Mouse (Mus musculus) liver, embryonic 14.5 days (tissue): ENCODE results near the gene Ugt1a6a. TPM values are rescaled to one million over a fixed set of nuclear protein-coding genes. Genes with fewer than 3 reads are reported as not detected.
A peak's percentile ranks its signal among the peaks of the same experiment; 100 is the strongest.

Experiments used
- ATAC-seq: fragments of 200-750 bp; cut with Nextera tagmentation; 2 replicates; pipeline ENCODE4 v1.8.0; 2017; ENCODE audit warnings: moderate number of reproducible peaks, mild to moderate bottlenecking, moderate library complexity; ENCODE audit not compliant: insufficient read depth
- DNase-seq, 3 experiments: peaks; one replicate each; pipeline ENCODE4 v3.0.0-alpha.2; 2012 to 2013; ENCODE audit warnings: low read depth in 3 of 3, low spot score in 3 of 3
- H3K27ac ChIP-seq: fragments of 300-500 bp; sonication (generic); 2 replicates; pipeline ENCODE4 v1.5.1; 2014; ENCODE audit warnings: moderate library complexity, mild to moderate bottlenecking, control low read depth, inconsistent platforms
- H3K27me3 ChIP-seq: fragments of 300-500 bp; sonication (generic); 2 replicates; pipeline ENCODE4 v1.6.1; 2014; ENCODE audit warnings: mild to moderate bottlenecking, low read length, moderate library complexity; ENCODE audit not compliant: control insufficient read depth, insufficient read depth
- H3K36me3 ChIP-seq: fragments of 300-500 bp; sonication (generic); replicated peaks from 2 replicates; pipeline ENCODE4 v1.6.1; 2014; ENCODE audit warnings: low read depth; ENCODE audit not compliant: control insufficient read depth, insufficient read depth
- H3K4me1 ChIP-seq, 2 experiments: fragments of 200-500 bp in 1 of 2; fragments of 300-500 bp in 1 of 2; sonication (generic) in 1 of 2; replicated peaks; 2 replicates each; pipeline ENCODE4 v1.6.1; 2012 to 2014; ENCODE audit warnings: antibody characterized with exemption in 1 of 2, inconsistent platforms in 1 of 2, low read length in 1 of 2; ENCODE audit not compliant: control insufficient read depth in 2 of 2, insufficient read depth in 2 of 2
- H3K4me2 ChIP-seq: fragments of 300-500 bp; sonication (generic); 2 replicates; pipeline ENCODE4 v1.6.1; 2014; ENCODE audit warnings: low read depth, mild to moderate bottlenecking, control low read depth, moderate library complexity
- H3K4me3 ChIP-seq, 2 experiments: fragments of 200-500 bp in 1 of 2; fragments of 300-500 bp in 1 of 2; sonication (generic) in 1 of 2; 2 replicates each; pipeline ENCODE4 v1.5.1; 2012 to 2014; ENCODE audit warnings: low read depth in 2 of 2, low read length in 2 of 2, mild to moderate bottlenecking in 2 of 2, control low read depth in 1 of 2, inconsistent platforms in 1 of 2, moderate library complexity in 1 of 2; ENCODE audit not compliant: insufficient read depth in 1 of 2
- H3K9ac ChIP-seq: fragments of 300-500 bp; sonication (generic); replicated peaks from 2 replicates; pipeline ENCODE4 v1.6.1; 2014; ENCODE audit warnings: mild to moderate bottlenecking, control low read depth, moderate library complexity
- H3K9me3 ChIP-seq: fragments of 300-500 bp; sonication (generic); 2 replicates; pipeline ENCODE4 v1.6.1; 2016; ENCODE audit warnings: low read length, mixed read lengths; ENCODE audit not compliant: control insufficient read depth
- CTCF ChIP-seq: IDR thresholded peaks from 2 replicates; pipeline ENCODE4 v1.5.1; 2016; ENCODE audit warnings: antibody characterized with exemption, low read depth, control low read depth
- EP300 ChIP-seq: IDR thresholded peaks from 2 replicates; pipeline ENCODE4 v1.6.1; 2016; ENCODE audit warnings: antibody characterized with exemption, low read depth
- WGBS: fragments of 180-500 bp; shearing (Covaris S2); extraction: QIAGEN DNeasy Blood & Tissue Kit; methylation state at CpG from one replicate; pipeline ENCODE4 v1.1.7; 2014; ENCODE audit not compliant: insufficient replicate concordance; 5-methylcytosine and 5-hydroxymethylcytosine counted together
- polyA plus RNA-seq, 2 experiments: library from polyadenylated mRNA; depleted of rRNA in 1 of 2; stranded (reverse) in 1 of 2; unstranded in 1 of 2; fragments of >200 nt; fragmentation: Nextera tagmentation in 1 of 2; extraction: Ambion mirVana in 1 of 2; gene quantifications; 2 replicates each; pipeline versions ENCODE4 v1.2.1 to v1.2.3; 2012 to 2014

Ugt1a6a gene
- polyA plus RNA-seq, 2 experiments: 3.6 to 7.1 TPM

GRCm38 (mm10) chr1:88249596-88249995 is 115.0 kb downstream of the Ugt1a6a start:
- Histone ChIP-seq H3K27ac (no peak overlapping the region), H3K27me3 (no peaks in the 10 kb centered on the region), H3K9me3 (peaks cover 3% of the 10 kb centered on the region), H3K4me1 (peaks cover 0 to 2% of the 10 kb centered on the region in 2 experiments; a peak in 1 of 4 replicates), H3K4me3 (no peak overlapping the region), H3K9ac (no peak overlapping the region), H3K36me3 (no peaks in the 10 kb centered on the region), H3K4me2 (no peak overlapping the region)
- TF ChIP-seq CTCF (no peak), EP300 (no peak)
- DNase-seq (no peak), ATAC-seq (no peak)
- WGBS: 59% methylated on average over 7 of the region's 7 CpGs

- no peak for TF ChIP-seq CTCF
- TF ChIP-seq EP300: no peak
- DNase-seq (no peak), ATAC-seq (no peak)
- Histone ChIP-seq H3K9me3 (peaks cover 3% of the 10 kb centered on the region), H3K27me3 (no peaks in the 10 kb centered on the region), H3K9ac (no peak overlapping the region), H3K4me1 (peaks cover 0 to 2% of the 10 kb centered on the region in 2 experiments; a peak in 1 of 4 replicates), H3K36me3 (no peaks in the 10 kb centered on the region), H3K27ac (no peak overlapping the region), H3K4me3 (no peak overlapping the region), H3K4me2 (no peak overlapping the region)
- 60% methylated on average over 5 of the region's 5 CpGs for WGBS
These were observed 115.4 kb downstream of the Ugt1a6a start for GRCm38 (mm10) chr1:88250023-88250422.

GRCm38 (mm10) chr1:88253106-88253505 is 118.5 kb downstream of the Ugt1a6a start:
- Histone ChIP-seq H3K4me1 (peaks cover 0 to 2% of the 10 kb centered on the region in 2 experiments; a peak in 1 of 4 replicates), H3K4me3 (no peak overlapping the region), H3K36me3 (no peaks in the 10 kb centered on the region), H3K4me2 (no peak overlapping the region), H3K9me3 (no peaks in the 10 kb centered on the region; the same call in 1 of the 2 replicates), H3K27ac (no peak overlapping the region), H3K9ac (no peak overlapping the region), H3K27me3 (no peaks in the 10 kb centered on the region)
- 55% methylated on average over 8 of the region's 8 CpGs for WGBS
- no peak for TF ChIP-seq CTCF
- TF ChIP-seq EP300: no peak
- DNase-seq: no peak
- no peak for ATAC-seq

GRCm38 (mm10) chr1:88253540-88253939 is 118.9 kb downstream of the Ugt1a6a start:
- Histone ChIP-seq H3K4me1 (peaks cover 0 to 2% of the 10 kb centered on the region in 2 experiments; a peak in 1 of 4 replicates), H3K4me3 (no peak overlapping the region), H3K9me3 (no peaks in the 10 kb centered on the region; the same call in 1 of the 2 replicates), H3K27ac (no peak overlapping the region), H3K27me3 (no peaks in the 10 kb centered on the region), H3K36me3 (no peaks in the 10 kb centered on the region), H3K9ac (no peak overlapping the region), H3K4me2 (no peak overlapping the region)
- ATAC-seq: peak; percentile 7; the same call in 1 of the 2 replicates
- TF ChIP-seq EP300 (no peak), CTCF (no peak)
- DNase-seq: no peak
- 57% methylated on average over 6 of the region's 6 CpGs for WGBS

GRCm38 (mm10) chr1:88254793-88255465 is 120.3 kb downstream of the Ugt1a6a start:
- Histone ChIP-seq H3K4me3 (no peak overlapping the region), H3K4me2 (no peak overlapping the region), H3K27me3 (no peaks in the 10 kb centered on the region), H3K27ac (no peak overlapping the region), H3K9ac (no peak overlapping the region), H3K4me1 (peaks cover under 1 to 12% of the 10 kb centered on the region in 2 experiments; a peak in 2 of 4 replicates), H3K36me3 (no peaks in the 10 kb centered on the region), H3K9me3 (no peaks in the 10 kb centered on the region; the same call in 1 of the 2 replicates)
- no peak for ATAC-seq
- TF ChIP-seq CTCF (no peak), EP300 (no peak)
- no peak for DNase-seq
- WGBS: 62% methylated on average over 12 of the region's 12 CpGs
